Mouse (Mus musculus) embryonic facial prominence, embryonic 11.5 days (tissue): Measurements from ENCODE around the gene Wipf1. TPM values are rescaled to one million over a fixed set of nuclear protein-coding genes. Genes with fewer than 3 reads are reported as not detected.

Experiments
- ATAC-seq: fragments of 200-750 bp; cut with Nextera tagmentation; replicated peaks from 2 replicates; pipeline ENCODE4 v1.8.0; 2017; ENCODE audit warnings: low read depth; ENCODE audit not compliant: insufficient number of reproducible peaks, low FRiP score, low TSS enrichment
- DNase-seq: peaks from one replicate; pipeline ENCODE4 v3.0.0-alpha.2; 2015; ENCODE audit warnings: low spot score
- H3K27ac ChIP-seq: fragments of 300-500 bp; sonication (generic); replicated peaks from 2 replicates; pipeline ENCODE4 v1.5.1; 2014; ENCODE audit warnings: mild to moderate bottlenecking, low read depth, low read length, control low read depth
- H3K27me3 ChIP-seq: fragments of 300-500 bp; sonication (generic); 2 replicates; pipeline ENCODE4 v1.6.1; 2014; ENCODE audit warnings: mild to moderate bottlenecking, low read length, moderate library complexity, mixed read lengths; ENCODE audit not compliant: control insufficient read depth, insufficient read depth
- H3K36me3 ChIP-seq: fragments of 300-500 bp; sonication (generic); replicated peaks from 2 replicates; pipeline ENCODE4 v1.6.1; 2014; ENCODE audit warnings: low read depth, mild to moderate bottlenecking, low read length, moderate library complexity, mixed read lengths; ENCODE audit not compliant: control insufficient read depth, insufficient read depth
- H3K4me1 ChIP-seq: fragments of 300-500 bp; sonication (generic); 2 replicates; pipeline ENCODE4 v1.6.1; 2014; ENCODE audit warnings: low read length, mixed read lengths; ENCODE audit not compliant: control insufficient read depth, insufficient read depth
- H3K4me2 ChIP-seq: fragments of 300-500 bp; sonication (generic); 2 replicates; pipeline ENCODE4 v1.6.1; 2014; ENCODE audit warnings: low read depth, mild to moderate bottlenecking, control low read depth, low read length, moderate library complexity
- H3K4me3 ChIP-seq: fragments of 300-500 bp; sonication (generic); 2 replicates; pipeline ENCODE4 v1.5.1; 2014; ENCODE audit warnings: low read depth, low read length, control low read depth
- H3K9ac ChIP-seq: fragments of 300-500 bp; sonication (generic); replicated peaks from 2 replicates; pipeline ENCODE4 v1.6.1; 2014; ENCODE audit warnings: mild to moderate bottlenecking, control low read depth, low read length
- H3K9me3 ChIP-seq: fragments of 300-500 bp; sonication (generic); replicated peaks from 2 replicates; pipeline ENCODE4 v1.6.1; 2016; ENCODE audit warnings: mild to moderate bottlenecking, low read length, inconsistent platforms, mixed read lengths; ENCODE audit not compliant: control insufficient read depth
- WGBS: fragments of 180-500 bp; shearing (Covaris S2); extraction: QIAGEN DNeasy Blood & Tissue Kit; methylation state at CpG from one replicate; pipeline ENCODE4 v1.1.7; 2014; 5-methylcytosine and 5-hydroxymethylcytosine counted together
- polyA plus RNA-seq: library from polyadenylated mRNA; unstranded; fragments of >200 nt; fragmentation: Nextera tagmentation; extraction: Ambion mirVana; gene quantifications from 2 replicates; pipeline ENCODE4 v1.2.1, GENCODE M21; 2014

Wipf1 gene
- polyA plus RNA-seq, 1 experiment from 2014 or later, result 17.5 TPM

DNA sequence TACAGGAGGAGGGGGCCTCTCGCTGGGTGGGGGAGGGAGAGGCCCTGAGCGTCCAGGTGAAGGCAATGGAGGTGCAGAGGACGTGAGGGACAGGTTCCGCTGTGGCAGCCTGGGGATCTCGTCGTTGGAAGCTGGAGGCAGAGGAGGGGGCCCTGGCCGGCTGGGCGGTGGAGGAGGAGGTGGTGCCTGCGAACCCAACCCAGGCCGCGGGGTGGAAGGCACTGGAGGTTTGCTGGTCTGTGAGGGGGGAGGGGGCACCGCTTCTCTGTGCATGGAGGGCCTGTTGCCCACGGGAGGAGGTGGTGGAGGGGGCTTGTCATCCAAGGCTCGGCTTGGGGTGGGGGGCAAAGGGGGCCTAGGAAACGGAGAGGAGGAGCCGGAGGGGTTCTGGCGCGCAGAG lies 92.6 kb downstream of the Wipf1 start:
- DNase-seq (no peak), ATAC-seq (no peak)
- no peaks in the 10 kb centered on the region for H3K9me3 ChIP-seq
- no peaks in the 10 kb centered on the region for H3K27me3 ChIP-seq
- H3K36me3 ChIP-seq, result no peaks in the 10 kb centered on the region; the same call in 1 of the 2 replicates
- no peak overlapping the region for H3K4me2 ChIP-seq
- H3K27ac ChIP-seq, result no peak overlapping the region
- no peak overlapping the region for H3K4me3 ChIP-seq
- no peak overlapping the region for H3K9ac ChIP-seq
- H3K4me1 ChIP-seq, result no peaks in the 10 kb centered on the region; the same call in 1 of the 2 replicates
- 41% methylated on average over 18 of the region's 18 CpGs for WGBS

DNA sequence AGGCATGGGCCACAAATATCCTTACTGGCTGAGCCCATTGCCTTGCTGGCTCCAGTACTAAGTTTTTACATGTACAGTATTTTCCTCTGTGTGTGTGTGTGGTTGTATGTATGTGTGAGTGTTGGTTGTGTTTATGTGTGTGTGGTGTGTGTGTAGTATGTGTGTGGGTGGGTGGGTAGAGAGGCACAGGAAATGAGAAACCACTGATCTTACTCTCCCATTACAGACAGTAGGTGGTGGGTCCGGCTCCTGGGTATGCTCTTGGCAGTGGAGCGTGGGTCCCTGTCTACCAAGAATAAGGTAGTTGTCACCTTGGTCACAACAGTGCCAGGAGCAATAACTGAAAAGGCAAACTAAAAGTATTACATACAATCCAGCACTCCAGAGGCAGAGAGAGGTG lies 93.7 kb downstream of the Wipf1 start:
- H3K36me3 ChIP-seq, result no peaks in the 10 kb centered on the region; the same call in 1 of the 2 replicates
- no peaks in the 10 kb centered on the region for H3K9me3 ChIP-seq
- no peaks in the 10 kb centered on the region; the same call in 1 of the 2 replicates for H3K4me1 ChIP-seq
- DNase-seq (no peak), ATAC-seq (no peak)
- H3K4me2 ChIP-seq, result no peak overlapping the region
- H3K27ac ChIP-seq, result no peak overlapping the region
- 98% methylated on average over 2 of the region's 2 CpGs for WGBS
- H3K9ac ChIP-seq, result no peak overlapping the region
- no peaks in the 10 kb centered on the region for H3K27me3 ChIP-seq
- no peak overlapping the region for H3K4me3 ChIP-seq

DNA sequence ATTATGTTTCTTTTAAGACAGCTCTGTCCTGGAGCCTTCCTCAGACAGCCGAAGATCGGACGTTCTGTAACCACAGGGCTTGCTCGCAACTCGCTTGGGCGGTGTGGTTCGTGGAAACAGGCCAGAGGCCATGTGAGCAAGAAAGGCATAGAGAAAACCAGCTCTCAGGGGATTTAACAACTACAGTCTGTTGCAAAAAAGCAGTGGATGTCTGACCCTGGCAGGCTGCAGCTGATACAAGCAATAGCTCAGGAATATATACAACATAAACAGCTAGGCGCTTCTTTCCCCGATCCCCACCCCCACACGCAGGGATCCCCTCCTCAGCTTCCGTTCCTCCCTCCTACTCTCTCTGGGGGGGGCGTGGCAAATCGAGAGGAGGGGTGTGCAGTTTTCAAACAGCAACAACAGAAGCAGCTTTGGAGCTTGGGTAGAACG lies 97.6 kb downstream of the Wipf1 start:
- DNase-seq, result peak; percentile 68
- 18% methylated on average over 14 of the region's 14 CpGs for WGBS
- 0 out of 2 replicates have a peak overlapping the region, but pooled peaks have one; percentile 2 for H3K4me2 ChIP-seq

DNA sequence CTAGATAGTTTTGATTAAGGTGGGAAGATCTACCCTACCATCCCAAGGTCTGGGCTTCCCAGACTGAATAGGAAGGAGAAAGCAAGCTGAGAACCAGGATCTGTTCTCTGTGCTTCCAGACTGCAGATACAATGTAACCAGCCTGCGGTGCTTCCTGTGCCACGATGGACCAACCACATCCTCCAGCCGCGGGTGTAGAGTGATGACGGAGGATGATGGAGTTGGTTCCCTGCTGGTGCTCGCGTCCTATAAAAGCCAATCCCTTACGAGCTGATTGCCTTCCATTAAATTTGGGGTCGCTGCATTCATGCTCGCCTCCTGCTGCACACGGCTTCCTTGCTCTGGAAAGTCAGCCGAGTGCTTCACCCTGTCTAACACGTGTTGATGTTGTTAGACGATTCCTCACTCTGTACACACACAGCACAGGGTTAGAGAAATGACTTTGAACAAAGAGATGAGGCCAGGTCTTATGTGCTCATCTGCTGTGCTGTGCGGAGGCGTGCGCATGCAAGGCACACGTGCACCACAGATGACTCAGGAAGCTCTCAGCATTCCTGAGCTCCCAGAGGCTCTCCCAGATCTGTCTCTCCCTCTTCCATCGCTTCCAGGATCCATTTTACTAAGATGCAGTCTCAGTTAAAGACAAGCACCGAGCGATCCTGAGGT lies 100.6 kb downstream of the Wipf1 start:
- Histone ChIP-seq H3K27ac (no peak overlapping the region), H3K27me3 (no peaks in the 10 kb centered on the region), H3K36me3 (no peaks in the 10 kb centered on the region), H3K4me3 (no peak overlapping the region), H3K4me1 (no peaks in the 10 kb centered on the region; the same call in 1 of the 2 replicates), H3K9me3 (no peaks in the 10 kb centered on the region), H3K9ac (no peak overlapping the region), H3K4me2 (no peak overlapping the region)
- DNase-seq (peak; percentile 40), ATAC-seq (peak; percentile 66; the same call in 1 of the 2 replicates)
- WGBS, result 68% methylated on average over 21 of the region's 21 CpGs

More for the DNA sequence above, 97.6 kb downstream of the Wipf1 start:
- no peaks in the 10 kb centered on the region for H3K9me3 ChIP-seq
- peak overlapping the region; percentile 43 for H3K9ac ChIP-seq
- ATAC-seq, result no peak
- H3K27me3 ChIP-seq, result no peaks in the 10 kb centered on the region
- H3K27ac ChIP-seq, result 0 out of 2 replicates have a peak overlapping the region, but pooled peaks have one; percentile 6
- no peaks in the 10 kb centered on the region for H3K36me3 ChIP-seq
- H3K4me3 ChIP-seq, result no peak overlapping the region
- H3K4me1 ChIP-seq, result no peaks in the 10 kb centered on the region; the same call in 1 of the 2 replicates

DNA sequence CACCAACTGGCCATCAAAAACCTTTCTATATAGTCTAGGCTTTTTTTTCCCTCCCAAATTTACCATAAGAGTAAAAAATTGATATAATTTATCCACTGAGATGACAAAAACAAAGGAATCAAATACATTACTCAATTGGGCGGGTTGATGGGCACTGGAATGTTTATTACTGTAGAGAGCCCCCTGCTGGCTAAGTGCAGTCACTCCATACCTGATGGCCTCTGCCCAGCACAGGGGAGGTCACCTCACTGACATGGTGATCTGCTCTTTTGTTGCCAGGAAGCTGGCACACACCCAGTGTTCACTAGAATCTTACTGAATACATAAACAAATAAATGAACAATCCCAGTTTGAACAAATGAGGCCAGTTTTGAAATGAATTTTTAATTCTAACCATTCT lies 102.2 kb downstream of the Wipf1 start:
- Histone ChIP-seq H3K4me3 (no peak overlapping the region), H3K4me1 (no peaks in the 10 kb centered on the region; the same call in 1 of the 2 replicates), H3K4me2 (no peak overlapping the region), H3K27me3 (no peaks in the 10 kb centered on the region), H3K9me3 (no peaks in the 10 kb centered on the region), H3K36me3 (no peaks in the 10 kb centered on the region), H3K27ac (no peak overlapping the region), H3K9ac (no peak overlapping the region)
- WGBS, result 31% methylated on average over 1 of the region's 1 CpGs
- DNase-seq (peak; percentile 69), ATAC-seq (no peak)

DNA sequence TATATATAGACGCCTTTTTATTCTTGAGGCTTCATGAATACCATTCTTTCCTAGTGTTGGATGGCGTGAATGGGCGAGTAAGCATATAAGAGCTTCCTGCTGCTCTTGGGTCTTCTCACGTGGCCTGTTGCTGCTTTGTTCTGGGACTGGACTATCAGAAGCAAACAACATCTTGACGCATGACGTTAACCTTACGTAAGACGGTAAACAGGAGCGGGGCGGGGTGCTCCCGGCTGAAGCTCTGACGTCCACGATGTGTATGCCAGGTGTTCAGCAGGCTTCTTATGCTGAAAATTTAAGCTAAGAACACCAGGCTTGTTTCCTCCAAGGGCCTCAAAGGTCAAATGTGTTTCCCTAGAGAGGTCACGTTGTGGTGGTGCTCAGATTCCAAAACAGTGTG lies 103.7 kb downstream of the Wipf1 start:
- Histone ChIP-seq H3K36me3 (no peaks in the 10 kb centered on the region), H3K4me2 (no peak overlapping the region), H3K4me1 (no peaks in the 10 kb centered on the region), H3K4me3 (no peak overlapping the region), H3K27ac (no peak overlapping the region), H3K9ac (no peak overlapping the region), H3K9me3 (no peaks in the 10 kb centered on the region), H3K27me3 (no peaks in the 10 kb centered on the region)
- ATAC-seq, result no peak
- 70% methylated on average over 14 of the region's 14 CpGs for WGBS
- no peak for DNase-seq

DNA sequence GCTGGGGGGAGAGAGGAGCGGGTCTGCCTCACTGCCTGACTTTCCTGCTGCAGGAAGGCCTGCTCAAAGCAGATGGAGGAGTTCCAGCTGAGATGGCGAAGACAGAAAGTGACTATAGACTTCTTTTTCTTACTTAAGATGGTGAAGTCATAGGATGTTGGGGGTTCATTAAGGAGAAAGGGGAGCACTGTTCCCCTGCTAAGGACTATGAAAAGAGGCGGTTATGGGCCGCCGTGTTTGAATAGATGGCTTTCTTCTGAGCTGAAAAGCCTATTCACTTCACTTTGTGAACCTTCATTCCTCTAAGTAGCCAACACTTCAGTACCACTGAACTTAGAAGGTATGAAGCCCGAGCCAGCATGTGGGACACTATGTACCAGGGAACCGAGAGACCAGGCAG lies 109.8 kb downstream of the Wipf1 start:
- Histone ChIP-seq H3K9me3 (no peaks in the 10 kb centered on the region), H3K9ac (no peak overlapping the region), H3K27ac (no peak overlapping the region), H3K4me3 (no peak overlapping the region), H3K27me3 (no peaks in the 10 kb centered on the region), H3K4me1 (no peaks in the 10 kb centered on the region), H3K36me3 (no peaks in the 10 kb centered on the region), H3K4me2 (no peak overlapping the region)
- 55% methylated on average over 7 of the region's 7 CpGs for WGBS
- ATAC-seq, result no peak
- no peak for DNase-seq

DNA sequence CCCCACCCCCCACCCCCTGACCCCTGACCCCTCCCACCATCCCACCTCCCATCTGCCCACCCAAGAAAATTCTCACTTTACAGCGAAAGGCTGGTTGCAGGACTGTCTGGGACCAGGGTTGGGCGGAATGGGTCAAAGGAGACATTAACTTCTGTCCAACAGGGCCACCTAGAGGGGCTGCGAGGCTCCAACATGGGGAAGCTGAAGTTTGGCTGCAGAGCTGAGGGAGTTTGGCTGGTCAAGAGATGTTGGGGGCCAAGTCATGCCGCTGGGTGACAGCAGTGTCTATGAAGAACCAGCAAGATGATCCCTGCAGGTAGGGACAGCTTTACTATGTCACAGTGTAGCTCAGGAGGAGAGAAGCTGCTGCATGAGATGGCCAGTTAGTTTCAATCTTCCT lies 110.2 kb downstream of the Wipf1 start:
- H3K4me3 ChIP-seq, result no peak overlapping the region
- no peak overlapping the region for H3K27ac ChIP-seq
- DNase-seq (peak; percentile 13), ATAC-seq (no peak)
- H3K4me1 ChIP-seq, result no peaks in the 10 kb centered on the region
- no peaks in the 10 kb centered on the region for H3K9me3 ChIP-seq
- H3K9ac ChIP-seq, result no peak overlapping the region
- no peaks in the 10 kb centered on the region for H3K27me3 ChIP-seq
- 43% methylated on average over 4 of the region's 4 CpGs for WGBS
- no peaks in the 10 kb centered on the region for H3K36me3 ChIP-seq
- no peak overlapping the region for H3K4me2 ChIP-seq
